Mouse (Mus musculus) thymus, postnatal 25 days (tissue): ENCODE measurements around the gene Trio.

Experiments
- DNase-seq: peaks from one replicate; pipeline ENCODE4 v3.0.0; 2022

Trio gene

DNA sequence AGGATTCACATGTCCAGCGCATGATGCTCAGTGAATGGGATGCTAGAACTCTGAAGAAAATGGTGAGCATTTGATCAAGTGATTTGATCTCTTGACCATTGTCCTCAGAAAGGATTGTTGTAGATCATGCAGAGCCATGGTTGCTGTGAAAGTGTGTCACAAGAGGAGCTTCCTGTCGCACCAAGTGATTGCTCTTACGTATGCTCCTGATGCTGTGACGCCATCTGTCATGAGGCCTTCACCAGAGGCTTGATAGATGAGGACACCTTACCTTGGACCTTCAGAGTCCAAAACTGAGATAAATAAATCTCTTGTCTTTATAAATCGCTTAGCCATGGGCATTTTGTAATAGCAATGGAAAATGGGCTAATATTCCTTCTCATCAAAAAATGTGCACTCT, 328.0 kb downstream of the Trio start:
- DNase-seq = no peak

DNA sequence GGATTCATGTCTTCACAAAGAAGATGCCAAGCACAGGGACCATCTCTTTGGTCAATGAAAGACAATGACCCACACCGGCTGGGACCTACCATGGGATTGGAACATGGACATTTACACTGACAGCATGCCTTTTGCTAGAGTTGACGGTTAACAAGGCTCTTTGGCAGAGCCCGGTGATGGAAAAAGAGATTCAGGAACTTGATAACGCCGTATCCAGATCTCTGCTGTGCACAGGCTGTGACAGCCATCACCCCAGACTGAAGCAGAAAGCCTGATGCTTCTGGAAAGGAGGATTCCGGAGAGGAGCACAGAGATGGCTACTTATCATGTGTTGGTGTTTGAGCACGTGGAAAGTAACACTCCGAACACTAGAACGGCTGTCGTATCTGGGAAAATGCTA, 332.4 kb downstream of the Trio start:
- no peak for DNase-seq

DNA sequence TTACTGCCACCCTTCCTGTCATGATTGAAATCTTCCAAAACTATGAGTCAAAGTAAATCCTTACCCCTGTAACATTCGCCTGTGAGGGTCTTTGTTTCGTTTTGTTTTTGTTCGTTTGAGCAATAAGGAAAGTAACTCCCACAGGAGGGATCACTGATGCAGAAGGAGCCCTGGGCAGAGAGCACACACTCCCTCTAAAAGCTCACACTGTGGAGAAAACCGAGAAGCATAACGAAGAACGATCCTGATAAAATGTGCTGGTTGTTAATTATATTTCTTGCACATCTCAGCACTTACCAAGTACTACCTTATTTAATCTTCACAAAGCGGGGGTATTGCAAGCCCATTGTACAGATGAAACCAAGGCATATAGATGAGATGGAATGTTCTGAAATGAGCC, 333.5 kb downstream of the Trio start:
- DNase-seq = no peak

DNA sequence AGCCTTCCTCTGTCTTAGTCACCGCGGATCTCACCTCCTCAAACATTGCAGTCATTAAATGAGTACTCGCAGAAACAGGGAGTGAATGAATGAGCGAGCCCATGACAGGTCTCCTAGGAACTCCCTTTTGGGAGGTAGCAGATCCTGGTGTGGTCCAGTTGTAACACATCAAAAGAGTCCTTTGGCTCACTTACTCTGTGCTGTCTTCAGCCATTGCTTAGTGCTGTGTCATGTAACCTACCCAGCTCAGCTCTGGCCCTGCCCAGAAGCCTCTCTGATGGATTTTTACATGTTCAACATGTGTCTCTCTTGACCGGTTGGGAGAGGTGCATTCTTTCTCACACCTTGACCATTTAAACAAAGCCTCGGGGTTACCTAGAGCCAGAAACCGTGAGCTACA, 334.4 kb downstream of the Trio start:
- DNase-seq = no peak

DNA sequence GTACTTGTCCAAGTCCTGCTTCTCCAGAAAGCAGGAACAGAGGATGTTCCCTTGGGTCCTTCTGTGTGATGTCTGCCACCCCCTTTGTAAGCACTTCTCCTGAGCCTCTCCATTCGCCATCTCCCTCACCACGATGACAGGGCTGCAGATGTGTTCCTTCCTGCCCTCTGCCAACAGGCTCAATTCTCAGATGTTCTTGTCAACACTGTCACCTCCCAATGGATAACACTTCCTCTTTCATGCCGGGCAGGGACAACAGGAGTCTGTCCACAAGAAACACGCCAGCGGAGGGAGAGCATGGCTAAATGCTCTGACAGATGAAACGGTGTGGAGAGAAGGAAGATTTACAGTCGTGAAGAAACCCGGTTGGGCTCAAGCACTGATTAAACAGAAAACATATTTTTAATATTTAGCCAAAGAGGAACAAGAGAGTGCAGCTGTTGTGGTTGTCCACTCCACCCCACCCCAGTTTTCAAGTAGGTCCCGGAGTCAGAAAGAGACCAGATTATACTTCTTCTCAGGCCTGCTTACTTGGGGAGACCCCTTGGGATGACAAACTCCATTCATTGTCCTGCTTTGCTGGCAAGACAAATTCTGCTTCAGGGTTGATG, 337.5 kb downstream of the Trio start:
- no peak for DNase-seq

DNA sequence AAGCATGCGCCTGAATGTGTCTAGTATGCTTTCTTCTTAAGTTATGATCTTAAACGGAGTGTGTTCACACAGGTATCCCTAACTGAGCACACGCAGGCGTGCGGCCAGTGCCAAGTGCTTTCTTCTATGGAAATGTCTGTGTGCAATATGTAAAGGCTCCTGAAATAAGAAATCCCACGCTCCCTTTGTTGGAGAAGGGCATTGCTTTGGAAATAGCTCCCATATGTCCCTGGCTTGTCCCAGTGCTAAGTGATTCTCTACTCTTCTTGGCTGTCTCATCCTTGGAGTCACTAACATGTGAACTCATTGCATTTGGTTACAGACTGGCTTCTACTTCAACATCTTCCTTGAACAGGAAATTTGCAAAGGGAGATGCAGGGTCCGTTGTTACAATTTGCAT, 340.8 kb downstream of the Trio start:
- DNase-seq = no peak

DNA sequence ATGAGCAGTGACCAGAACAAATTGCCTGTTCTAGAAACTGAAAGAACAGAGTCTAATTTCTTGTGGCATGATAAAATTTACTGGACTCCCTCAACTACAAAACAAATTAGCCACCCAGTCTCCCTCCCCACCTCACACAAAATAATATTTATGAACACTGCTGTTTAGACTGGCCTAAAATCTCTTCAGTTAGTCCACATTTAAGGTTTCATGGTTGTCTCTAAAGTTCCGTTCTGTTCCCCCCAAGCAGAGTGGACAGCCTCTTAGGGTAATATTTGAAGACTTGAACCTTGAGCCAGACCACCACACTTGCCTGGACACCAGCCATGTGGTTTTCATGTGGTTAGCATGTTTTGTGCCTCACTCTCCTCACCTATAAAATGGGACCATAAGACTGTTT, 342.4 kb downstream of the Trio start:
- DNase-seq = no peak

DNA sequence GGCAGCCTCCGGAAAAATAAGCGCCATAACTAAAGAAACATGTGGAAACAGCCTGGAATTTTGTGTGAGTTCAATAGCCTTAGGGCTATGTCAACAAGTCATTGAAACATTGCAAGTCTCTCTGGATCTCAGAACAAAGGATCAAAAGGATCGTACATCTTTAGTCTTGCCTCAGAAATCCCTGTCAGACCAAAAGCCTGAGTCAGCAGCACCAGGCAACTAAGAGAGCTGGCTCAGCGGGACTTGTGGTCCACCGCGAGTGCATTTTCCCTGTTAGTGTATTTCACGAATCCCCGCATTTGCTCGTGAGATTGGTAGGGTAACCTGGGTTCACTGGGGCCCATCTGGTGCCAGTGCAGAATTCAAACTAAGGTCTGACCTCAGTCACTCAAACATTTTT, 343.0 kb downstream of the Trio start:
- no peak for DNase-seq

DNA sequence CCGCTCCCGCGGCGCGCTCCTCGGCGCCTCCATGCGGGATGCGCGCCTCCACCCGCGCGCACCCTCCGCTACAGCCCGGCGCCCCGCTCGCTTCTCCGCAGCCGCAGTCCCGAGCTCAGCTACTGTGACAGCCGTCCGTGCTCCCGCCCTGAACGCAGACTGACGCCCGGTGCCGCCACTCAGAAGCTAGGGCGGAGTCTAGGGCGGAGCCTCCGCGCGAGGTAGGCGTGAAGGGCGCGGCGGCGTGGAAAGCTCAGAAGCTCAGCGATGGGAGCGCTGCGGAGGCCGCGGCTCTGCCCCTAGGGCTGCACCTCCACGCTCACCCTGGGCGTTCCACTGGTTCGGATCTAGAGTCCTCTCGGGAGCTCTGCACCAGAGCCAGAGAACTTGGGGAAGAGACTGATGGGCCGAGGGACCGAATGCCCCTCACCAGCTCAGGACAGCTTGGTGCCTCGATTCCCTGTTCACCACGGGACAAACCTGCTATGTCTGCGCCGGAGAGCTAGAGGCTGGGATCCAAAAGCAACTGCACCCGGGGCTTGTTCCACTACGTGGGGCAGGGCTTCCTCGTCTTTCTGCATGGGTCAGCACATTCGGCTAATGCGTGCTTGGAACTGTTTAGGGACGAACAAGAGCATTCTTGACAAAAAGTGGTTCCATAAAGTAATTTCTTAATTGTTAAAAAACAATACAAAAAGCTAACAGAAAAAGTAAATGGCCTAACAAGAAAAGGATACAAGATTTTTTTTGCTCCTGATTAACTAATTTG, 344.0 kb downstream of the Trio start, which contains the start of gene Otulinl:
TSS of gene Otulinl (minus strand) at position 161 of the 769 bp plus-strand sequence.
- peak; percentile 99 for DNase-seq

DNA sequence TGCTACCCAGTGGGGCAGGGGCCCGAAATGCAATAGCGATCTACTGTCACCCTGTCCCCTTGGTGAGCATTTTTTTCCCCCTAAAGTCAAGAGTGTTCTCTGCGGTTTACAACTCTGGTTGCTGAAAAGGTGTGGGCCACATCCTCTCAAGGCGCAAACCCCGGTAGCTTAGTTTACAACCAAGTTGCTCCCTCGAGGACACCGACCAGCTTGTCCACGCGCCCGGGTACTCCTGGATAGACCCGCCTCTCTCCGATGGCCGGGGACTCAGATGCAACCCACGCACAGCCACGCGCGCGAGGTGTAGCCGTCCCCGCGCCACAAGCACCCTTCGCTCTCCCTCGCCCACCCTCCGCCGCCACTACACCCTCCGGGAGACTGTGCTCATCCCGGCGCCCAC, 344.7 kb downstream of the Trio start:
- peak; percentile 65 for DNase-seq
